Mouse (Mus musculus): ENCODE measurements around the gene Dnajb14.
"Not testable (repeated sequence)": the region's sequence is repeated elsewhere in the genome, so short reads cannot be mapped to it uniquely, and the experiment has no call there.

Gene Dnajb14

GRCm38 (mm10) chr3:137918932-137919311 lies 51.4 kb downstream of the Dnajb14 start:
- DNase-seq, result no peak

- DNase-seq, result no peak
Observed at GRCm38 (mm10) chr3:137919398-137919797, 51.9 kb downstream of the Dnajb14 start.

GRCm38 (mm10) chr3:137920594-137920993 lies 53.1 kb downstream of the Dnajb14 start:
- DNase-seq, result no peak

- no peak for DNase-seq
Observed at GRCm38 (mm10) chr3:137927010-137927409, 59.5 kb downstream of the Dnajb14 start.

- no peak for DNase-seq
Observed at GRCm38 (mm10) chr3:137929940-137930339, 62.5 kb downstream of the Dnajb14 start.

GRCm38 (mm10) chr3:137932748-137933147 lies 65.3 kb downstream of the Dnajb14 start:
- DNase-seq, result no peak

GRCm38 (mm10) chr3:137933986-137934385 lies 66.5 kb downstream of the Dnajb14 start:
- DNase-seq, result no peak

- DNase-seq, result no peak
Observed at GRCm38 (mm10) chr3:137935570-137936525, 68.4 kb downstream of the Dnajb14 start.

GRCm38 (mm10) chr3:137936541-137936940 lies 69.1 kb downstream of the Dnajb14 start:
- DNase-seq, result peak; percentile 73

GRCm38 (mm10) chr3:137938608-137939007 lies 71.1 kb downstream of the Dnajb14 start:
- DNase-seq, result peak; percentile 85

- no peak for DNase-seq
Observed at GRCm38 (mm10) chr3:137940757-137941156, 73.3 kb downstream of the Dnajb14 start.

GRCm38 (mm10) chr3:137941555-137941954 lies 74.1 kb downstream of the Dnajb14 start:
- no peak for DNase-seq

GRCm38 (mm10) chr3:137942098-137942622 lies 74.7 kb downstream of the Dnajb14 start:
- DNase-seq, result no peak

GRCm38 (mm10) chr3:137943737-137944154 lies 76.3 kb downstream of the Dnajb14 start:
- no peak for DNase-seq

- DNase-seq, result no peak
Observed at GRCm38 (mm10) chr3:137946827-137947226, 79.4 kb downstream of the Dnajb14 start.

- DNase-seq, result no peak
Observed at GRCm38 (mm10) chr3:137947525-137947924, 80.0 kb downstream of the Dnajb14 start.

- DNase-seq, result no peak
Observed at GRCm38 (mm10) chr3:137950191-137950885, 82.9 kb downstream of the Dnajb14 start.

GRCm38 (mm10) chr3:137951302-137951701 lies 83.8 kb downstream of the Dnajb14 start:
- not testable (repeated sequence) for DNase-seq

GRCm38 (mm10) chr3:137951819-137952218 lies 84.3 kb downstream of the Dnajb14 start:
- peak; percentile 31 for DNase-seq

GRCm38 (mm10) chr3:137952225-137952913 lies 84.9 kb downstream of the Dnajb14 start:
- peak; percentile 35 for DNase-seq

- peak; percentile 89 for DNase-seq
Observed at GRCm38 (mm10) chr3:137952914-137953880, 85.7 kb downstream of the Dnajb14 start.
